Mouse (Mus musculus) brain, embryonic 14.5 days (tissue): ENCODE measurements at regions not wholly inside any gene's neighbourhood (a gene's known extent, or its start where the extent isn't known, plus 50 kb on each side); places are given as distances from the start of the nearest gene placed in this dataset.

Experiments
- CTCF ChIP-seq: fragments of 200-500 bp; IDR thresholded peaks from 2 replicates; pipeline ENCODE4 v1.5.1; 2012; ENCODE audit warnings: inconsistent platforms, mild to moderate bottlenecking, moderate library complexity, borderline replicate concordance; ENCODE audit not compliant: insufficient read depth, insufficient read length; ENCODE audit errors: extremely low read depth
- POLR2A ChIP-seq: fragments of 200-500 bp; IDR thresholded peaks from 2 replicates; pipeline ENCODE4 v1.6.1; 2012; ENCODE audit warnings: mild to moderate bottlenecking, inconsistent platforms, borderline replicate concordance; ENCODE audit not compliant: poor library complexity, insufficient read depth, insufficient read length, severe bottlenecking; ENCODE audit errors: extremely low read depth

- TF ChIP-seq CTCF (no peak), POLR2A (no peak)
Measured at GRCm38 (mm10) chr11:91310212-91310742, 267.1 kb downstream of the Kif2b start.
